Mouse (Mus musculus) spleen, postnatal 36 days (tissue): ENCODE results near the gene Gm3194.
"Not testable (repeated sequence)": the region's sequence is repeated elsewhere in the genome, so short reads cannot be mapped to it uniquely, and the experiment has no call there.

Experiments
- DNase-seq, 2 experiments: peaks; one replicate each; pipeline ENCODE4 v3.0.0; 2022; ENCODE audit warnings: low spot score in 2 of 2, mixed read lengths in 1 of 2

The Gm3194 gene

GRCm38 (mm10) chr14:5455367-5455766 lies at the start of gene Gm3194:
Gene Gm3194, minus strand, starts transcription at chr14:5455467.
- DNase-seq: not testable (repeated sequence)

- not testable (repeated sequence) for DNase-seq
Observed at GRCm38 (mm10) chr14:5501374-5501773, 46.1 kb upstream of the Gm3194 start, which contains the start of gene Gm3488. Gene Gm3488, plus strand, starts transcription at chr14:5501674.

- DNase-seq: not testable (repeated sequence)
Observed at GRCm38 (mm10) chr14:5483907-5484306, 28.6 kb upstream of the Gm3194 start, which contains the start of gene Gm3187. Gene Gm3187, plus strand, starts transcription at chr14:5484207.

- not testable (repeated sequence) for DNase-seq
Observed at GRCm38 (mm10) chr14:5477730-5478129, 22.5 kb upstream of the Gm3194 start, which contains the start of gene Gm8246. Gene Gm8246, minus strand, starts transcription at chr14:5477830.

- not testable (repeated sequence) for DNase-seq
Observed at GRCm38 (mm10) chr14:5460469-5460868, 5.2 kb upstream of the Gm3194 start.

- not testable (repeated sequence) for DNase-seq
Observed at GRCm38 (mm10) chr14:5388949-5389348, 66.3 kb downstream of the Gm3194 start, which contains the start of gene Gm3500. Gene Gm3500, minus strand, starts transcription at chr14:5389049.
